Mouse (Mus musculus) lung, embryonic 16.5 days (tissue): ENCODE measurements around the gene Zgrf1. TPM values are rescaled to one million over a fixed set of nuclear protein-coding genes. Genes with fewer than 3 reads are reported as not detected.

ENCODE experiments used
- ATAC-seq: fragments of 200-750 bp; cut with Nextera tagmentation; 2 replicates; pipeline ENCODE4 v1.8.0; 2017; ENCODE audit warnings: low read depth, mild to moderate bottlenecking, moderate library complexity
- H3K27ac ChIP-seq: fragments of 300-500 bp; sonication (generic); 2 replicates; pipeline ENCODE4 v1.5.1; 2014; ENCODE audit warnings: mild to moderate bottlenecking, control low read depth, low read length
- H3K27me3 ChIP-seq: fragments of 300-500 bp; sonication (generic); 2 replicates; pipeline ENCODE4 v1.6.1; 2014; ENCODE audit warnings: low read depth, low read length, mixed read lengths; ENCODE audit not compliant: control insufficient read depth, insufficient read depth
- H3K36me3 ChIP-seq: fragments of 300-500 bp; sonication (generic); 2 replicates; pipeline ENCODE4 v1.6.1; 2014; ENCODE audit warnings: low read length; ENCODE audit not compliant: control insufficient read depth, insufficient read depth
- H3K4me1 ChIP-seq: fragments of 300-500 bp; sonication (generic); replicated peaks from 2 replicates; pipeline ENCODE4 v1.6.1; 2014; ENCODE audit warnings: low read length, mixed read lengths; ENCODE audit not compliant: control insufficient read depth, insufficient read depth
- H3K4me2 ChIP-seq: fragments of 300-500 bp; sonication (generic); 2 replicates; pipeline ENCODE4 v1.6.1; 2014; ENCODE audit warnings: low read depth, low read length, control low read depth
- H3K4me3 ChIP-seq: fragments of 300-500 bp; sonication (generic); 2 replicates; pipeline ENCODE4 v1.5.1; 2014; ENCODE audit warnings: mild to moderate bottlenecking, low read length, control low read depth
- H3K9ac ChIP-seq: fragments of 300-500 bp; sonication (generic); 2 replicates; pipeline ENCODE4 v1.6.1; 2014; ENCODE audit warnings: low read length, control low read depth
- H3K9me3 ChIP-seq: fragments of 300-500 bp; sonication (generic); 2 replicates; pipeline ENCODE4 v1.6.1; 2016; ENCODE audit warnings: low read length; ENCODE audit not compliant: control insufficient read depth
- WGBS: fragments of 180-500 bp; shearing (Covaris S2); extraction: QIAGEN DNeasy Blood & Tissue Kit; methylation state at CpG from one replicate; pipeline ENCODE4 v1.1.7; 2014; 5-methylcytosine and 5-hydroxymethylcytosine counted together
- microRNA counts: library from miRNA; unstranded; fragments of <30 nt; microRNA quantifications from one replicate; lab custom pipeline; 2016
- microRNA-seq: library from miRNA; unstranded; fragments of <30 nt; microRNA quantifications from one replicate; pipeline ENCODE4, GENCODE M21; 2016
- polyA plus RNA-seq: library from polyadenylated mRNA; unstranded; fragments of >200 nt; fragmentation: Nextera tagmentation; extraction: Ambion mirVana; gene quantifications from 2 replicates; pipeline ENCODE4 v1.2.1, GENCODE M21; 2015

Gene Zgrf1
- polyA plus RNA-seq, 1 experiment from 2014 or later, result 8.3 TPM

DNA sequence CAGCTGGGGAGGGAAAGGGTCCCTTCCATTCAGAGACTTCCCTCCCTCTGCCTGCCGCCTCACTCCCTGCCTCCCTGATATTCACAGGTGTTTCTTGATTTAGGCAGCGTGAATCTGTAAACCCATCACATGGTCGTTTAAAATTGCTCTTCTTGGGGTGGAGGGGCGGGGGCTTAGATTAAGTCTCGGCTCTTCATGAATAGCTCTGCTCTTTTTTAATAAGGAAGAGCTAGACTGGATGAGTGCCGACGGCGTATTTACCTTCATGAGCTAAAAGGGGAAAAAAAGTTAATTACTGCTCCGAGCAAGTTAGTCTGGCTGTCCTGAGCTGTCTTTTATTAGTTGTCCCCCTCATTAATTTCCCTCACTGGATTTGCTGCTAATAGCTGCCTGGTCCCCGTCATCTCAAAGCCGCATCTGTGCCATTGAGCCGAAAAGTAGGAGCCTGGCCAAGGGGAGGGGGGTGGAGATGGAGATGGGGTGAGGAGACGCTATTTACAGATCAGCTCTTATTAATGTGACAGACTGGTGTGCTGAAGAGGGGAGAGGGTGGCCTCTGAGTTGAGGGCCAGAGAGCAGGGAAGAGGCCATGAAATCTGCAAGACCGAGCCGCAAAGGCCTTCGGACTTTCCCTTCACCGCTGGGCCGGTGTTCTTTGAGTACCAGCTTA lies 93.0 kb downstream of the Zgrf1 start:
- Histone ChIP-seq H3K4me1 (no peaks in the 10 kb centered on the region), H3K27ac (no peak overlapping the region), H3K9ac (no peak overlapping the region), H3K9me3 (no peaks in the 10 kb centered on the region), H3K27me3 (peaks cover 50% of the 10 kb centered on the region), H3K36me3 (no peaks in the 10 kb centered on the region), H3K4me2 (no peak overlapping the region), H3K4me3 (no peak overlapping the region)
- no peak for ATAC-seq
- 42% methylated on average over 18 of the region's 18 CpGs for WGBS

DNA sequence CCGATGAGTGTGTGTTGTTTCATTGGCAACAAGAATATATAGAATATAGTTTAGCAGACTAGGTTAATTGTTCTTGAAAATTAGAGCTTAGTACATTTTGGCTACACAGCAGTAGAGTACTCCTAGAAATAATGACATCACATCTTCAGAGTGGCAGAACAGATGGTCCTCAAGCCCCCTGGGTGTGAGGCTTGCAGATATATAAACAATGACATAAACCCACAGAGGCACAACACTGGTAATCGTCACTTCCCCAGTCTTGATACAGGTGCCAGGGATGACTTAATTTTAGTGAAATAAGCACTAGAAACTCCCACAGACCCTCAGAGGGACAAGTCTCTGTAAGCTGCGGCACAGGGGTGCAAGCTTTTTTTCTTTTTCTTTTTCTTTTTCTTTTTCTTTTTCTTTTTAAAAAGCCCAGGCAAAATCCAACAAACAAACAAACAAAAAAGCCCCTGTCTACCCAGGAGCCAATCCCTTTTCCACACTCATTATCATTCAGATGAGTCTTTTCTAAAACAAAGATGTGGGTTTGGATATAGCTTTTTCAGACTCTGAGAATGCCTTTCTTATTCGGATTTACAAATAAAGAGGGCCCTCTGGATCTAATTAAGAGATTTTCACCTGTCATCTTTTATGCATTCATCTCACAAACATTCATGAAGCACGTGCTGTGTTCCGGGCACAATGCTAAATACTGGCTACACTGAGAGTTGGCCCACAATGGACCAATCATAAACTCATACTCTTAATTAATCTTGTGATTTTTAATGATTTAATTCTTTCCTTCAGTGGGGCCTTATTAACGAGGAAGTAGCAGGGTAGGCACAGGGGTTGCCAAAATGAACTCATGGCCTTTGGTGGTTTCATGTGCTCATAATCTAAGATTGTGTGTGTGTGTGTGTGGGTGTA lies 98.7 kb downstream of the Zgrf1 start:
- Histone ChIP-seq H3K27me3 (peaks cover 2% of the 10 kb centered on the region; the same call in 1 of the 2 replicates), H3K4me3 (no peak overlapping the region), H3K9me3 (no peaks in the 10 kb centered on the region), H3K4me1 (no peaks in the 10 kb centered on the region), H3K27ac (no peak overlapping the region), H3K4me2 (no peak overlapping the region), H3K36me3 (no peaks in the 10 kb centered on the region), H3K9ac (no peak overlapping the region)
- WGBS, result 56% methylated on average over 7 of the region's 7 CpGs
- no peak for ATAC-seq

DNA sequence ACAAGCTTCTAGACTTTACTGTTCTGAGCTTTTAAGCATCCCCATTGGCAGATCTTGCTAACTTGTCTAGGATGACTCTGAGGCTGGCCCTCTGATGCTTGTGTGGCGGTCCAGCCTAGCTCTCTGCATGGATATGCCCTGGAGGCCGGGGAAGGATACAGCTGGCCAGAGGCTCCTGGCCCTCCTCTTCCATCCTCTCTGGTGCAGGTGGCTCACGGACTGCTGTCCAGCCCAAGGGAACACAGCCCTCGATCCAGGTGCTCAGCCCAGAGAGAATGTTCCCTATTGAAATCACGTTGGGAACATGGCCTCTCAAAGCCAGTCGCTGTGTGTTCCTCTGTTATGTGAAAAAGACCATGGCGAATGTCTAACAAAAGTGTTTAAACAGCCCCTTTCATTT lies 107.4 kb downstream of the Zgrf1 start:
- Histone ChIP-seq H3K4me1 (no peaks in the 10 kb centered on the region), H3K4me3 (no peak overlapping the region)
- WGBS, result 77% methylated on average over 7 of the region's 7 CpGs

DNA sequence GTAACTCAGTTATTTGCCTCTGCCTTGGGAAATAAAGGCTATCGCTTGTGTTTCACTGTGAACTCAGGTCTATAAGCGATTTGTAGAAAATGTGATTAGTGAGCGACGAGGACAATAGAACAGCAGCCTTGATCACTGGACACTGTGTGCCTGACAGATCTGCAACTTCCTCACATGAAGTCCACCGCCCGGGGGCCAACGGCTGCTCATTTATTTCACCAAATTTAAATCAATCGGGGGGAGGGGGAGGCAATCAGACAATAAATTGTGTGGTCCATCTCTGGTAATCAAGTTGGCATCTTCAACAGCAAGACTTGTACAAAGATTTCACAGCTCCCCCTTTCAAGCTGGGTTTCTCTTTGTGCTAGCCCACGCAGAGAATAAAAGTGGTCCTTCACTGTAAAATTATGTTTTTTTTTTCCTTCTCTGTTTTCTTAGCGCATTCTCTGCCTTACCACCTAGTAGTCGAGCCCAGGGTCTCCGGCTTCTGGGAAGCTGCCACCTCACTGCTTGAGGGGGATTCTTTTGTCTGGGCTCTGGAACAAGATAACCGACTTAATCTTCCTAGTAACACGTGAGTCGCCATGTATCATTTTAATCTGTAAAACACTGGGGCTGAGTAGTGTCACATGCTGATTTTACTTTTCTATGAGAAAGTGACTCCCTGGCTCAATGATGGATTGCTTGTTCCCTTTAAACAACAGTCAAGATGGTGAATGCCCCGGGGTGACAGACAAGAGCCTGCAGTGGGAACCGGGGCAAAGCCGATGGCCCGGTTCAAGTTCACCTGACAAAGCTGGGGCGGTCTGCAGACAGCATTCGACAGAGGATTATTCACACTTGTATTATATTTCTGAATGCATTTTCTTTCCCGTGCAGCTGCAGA lies 108.6 kb downstream of the Zgrf1 start:
- Histone ChIP-seq H3K27me3 (no peaks in the 10 kb centered on the region), H3K4me3 (no peak overlapping the region), H3K4me2 (no peak overlapping the region), H3K9me3 (no peaks in the 10 kb centered on the region), H3K4me1 (no peaks in the 10 kb centered on the region), H3K9ac (no peak overlapping the region), H3K36me3 (no peaks in the 10 kb centered on the region), H3K27ac (no peak overlapping the region)
- WGBS, result 48% methylated on average over 22 of the region's 22 CpGs
- ATAC-seq, result no peak

More for the DNA sequence above, 107.4 kb downstream of the Zgrf1 start:
- no peaks in the 10 kb centered on the region for H3K36me3 ChIP-seq
- H3K27me3 ChIP-seq, result no peaks in the 10 kb centered on the region
- H3K4me2 ChIP-seq, result no peak overlapping the region
- no peaks in the 10 kb centered on the region for H3K9me3 ChIP-seq
- ATAC-seq, result no peak
- H3K27ac ChIP-seq, result no peak overlapping the region
- H3K9ac ChIP-seq, result no peak overlapping the region

MicroRNAs within 50 kb of the gene (microRNA counts, 519-probe panel; counts per million panel counts)
- microRNA mmu-miR-302a (lab: Ali Mortazavi, UCI) (not detected), microRNA mmu-miR-302b (lab: Ali Mortazavi, UCI) (not detected), microRNA mmu-miR-302c (lab: Ali Mortazavi, UCI) (not detected), microRNA mmu-miR-302d (lab: Ali Mortazavi, UCI) (1,753 counts per million, percentile 27 among the panel's probes with 10 or more counts), microRNA mmu-miR-367 (lab: Ali Mortazavi, UCI) (2,018 counts per million, percentile 35 among the panel's probes with 10 or more counts)

Small RNAs within 50 kb of the gene (microRNA-seq; reads per million reads assigned to microRNA genes)
- 21.1 reads per million, percentile 34 among the genes with 10 or more reads in this experiment for gene Mir302a
- gene Mir302b, result 7.5 reads per million, percentile 21 among the genes with 10 or more reads in this experiment
- gene Mir302c, result 1.6 reads per million
- 10.3 reads per million, percentile 25 among the genes with 10 or more reads in this experiment for gene Mir302d
- not detected for gene Mir367

Other genes starting within 250 kb of the Zgrf1 start
- 10.3 and 11.3 TPM in 2 replicates for gene Ank2, start 54.1 kb upstream of the Zgrf1 start, polyA plus RNA-seq
- 55.7 and 63.3 TPM in 2 replicates for gene Larp7, start 140 bp upstream of the Zgrf1 start, polyA plus RNA-seq
- gene Neurog2, start 79.6 kb downstream of the Zgrf1 start, polyA plus RNA-seq, result not detected in 2 replicates
- gene Alpk1, start 227.0 kb downstream of the Zgrf1 start, polyA plus RNA-seq, result 1.6 and 2.1 TPM in 2 replicates
- 5.7 and 6.3 TPM in 2 replicates for gene Tifa, start 236.3 kb downstream of the Zgrf1 start, polyA plus RNA-seq